Mouse (Mus musculus): ENCODE results near the gene Smco2. TPM values are rescaled to one million over a fixed set of nuclear protein-coding genes. Genes with fewer than 3 reads are reported as not detected.

Smco2 gene
- polyA plus RNA-seq, 1 experiment from 2014 or later = not detected

DNA sequence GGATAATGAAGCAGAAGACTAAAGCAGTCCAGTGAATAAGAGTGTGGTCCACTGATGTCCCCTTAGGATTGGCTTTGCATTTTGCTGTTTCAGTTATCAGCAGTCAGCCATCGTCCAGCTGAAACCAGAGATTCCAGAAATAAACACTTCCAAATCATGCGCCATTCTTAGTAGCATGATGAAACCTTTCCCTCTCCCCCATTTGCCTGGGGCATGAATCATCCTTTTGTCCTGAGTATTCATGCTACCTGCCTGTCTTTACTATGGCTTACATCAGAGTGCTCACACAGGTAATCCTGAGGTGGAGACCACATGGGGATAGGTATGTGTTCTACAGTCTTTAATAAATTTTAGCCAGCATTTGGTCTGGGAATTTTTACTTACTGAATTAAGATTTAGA is 49.7 kb downstream of the Smco2 start:
- no peak overlapping the region for H3K4me3 ChIP-seq (ENCODE audit: low read depth, low read length)
- WGBS = 97% methylated on average over 2 of the region's 2 CpGs
- ATAC-seq = no peak
- no peak overlapping the region for H3K27ac ChIP-seq (ENCODE audit: low read depth, low read length)
- H3K4me1 ChIP-seq (ENCODE audit: control insufficient read depth, insufficient read depth, low read length) = no peaks in the 10 kb centered on the region
- no peaks in the 10 kb centered on the region for H3K36me3 ChIP-seq (ENCODE audit: control insufficient read depth, insufficient read depth, low read length)
- no peak overlapping the region for H3K9ac ChIP-seq (ENCODE audit: low read length)
- no peaks in the 10 kb centered on the region for H3K27me3 ChIP-seq (replicated peaks; ENCODE audit: control insufficient read depth, insufficient read depth, low read length)
- H3K9me3 ChIP-seq (replicated peaks; ENCODE audit: control insufficient read depth, low read length) = no peaks in the 10 kb centered on the region
- no peak overlapping the region for H3K4me2 ChIP-seq (ENCODE audit: low read length)
- no peak for DNase-seq (ENCODE audit: low spot score)

DNA sequence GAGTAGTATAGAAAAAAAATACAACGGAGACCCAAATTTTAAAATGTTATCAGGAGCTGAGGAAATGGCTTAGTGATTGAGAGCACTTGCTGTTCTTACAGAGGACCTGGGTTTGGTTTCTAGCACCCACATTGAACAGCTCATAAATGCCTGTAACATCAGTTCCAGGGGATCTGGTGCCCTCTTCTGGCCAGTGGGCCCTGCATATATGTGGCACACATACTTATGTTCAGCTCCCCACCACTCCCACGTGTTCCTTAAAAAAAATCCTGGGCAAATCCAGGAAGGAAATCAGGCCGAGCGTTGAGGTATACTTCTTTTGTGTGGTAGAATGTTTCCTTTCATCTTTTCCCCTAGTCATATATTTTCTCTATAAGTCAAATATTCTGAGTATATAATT is 52.0 kb downstream of the Smco2 start:
- Histone ChIP-seq H3K9me3 (replicated peaks; ENCODE audit: control insufficient read depth, low read length) (no peaks in the 10 kb centered on the region), H3K27ac (ENCODE audit: low read depth, low read length) (no peak overlapping the region), H3K4me2 (ENCODE audit: low read length) (no peak overlapping the region), H3K36me3 (ENCODE audit: control insufficient read depth, insufficient read depth, low read length) (no peaks in the 10 kb centered on the region), H3K27me3 (replicated peaks; ENCODE audit: control insufficient read depth, insufficient read depth, low read length) (no peaks in the 10 kb centered on the region), H3K4me1 (ENCODE audit: control insufficient read depth, insufficient read depth, low read length) (peaks cover 2% of the 10 kb centered on the region; the same call in 1 of the 2 replicates), H3K9ac (ENCODE audit: low read length) (no peak overlapping the region), H3K4me3 (ENCODE audit: low read depth, low read length) (no peak overlapping the region)
- WGBS = 94% methylated on average over 4 of the region's 4 CpGs
- ATAC-seq (no peak), DNase-seq (ENCODE audit: low spot score) (no peak)

DNA sequence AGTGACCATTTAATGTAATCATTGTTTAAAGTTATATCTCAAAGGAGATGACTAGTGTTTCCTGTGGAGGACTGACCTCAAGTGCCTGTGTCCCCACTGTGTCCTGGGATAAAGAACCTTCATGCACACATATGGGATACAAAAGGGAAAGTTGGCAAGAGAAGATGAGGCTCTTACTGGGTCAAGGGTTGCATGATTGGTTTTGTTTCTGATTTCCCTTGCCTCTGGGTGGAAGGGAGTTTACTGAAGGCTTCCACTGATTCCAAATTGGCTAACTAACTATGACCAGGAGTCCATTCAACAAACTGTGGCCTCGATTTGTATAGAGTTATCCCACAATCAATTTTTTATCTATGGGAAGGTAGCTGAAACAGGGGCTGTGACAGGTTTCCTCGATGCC is 53.7 kb downstream of the Smco2 start:
- Histone ChIP-seq H3K4me3 (ENCODE audit: low read depth, low read length) (no peak overlapping the region), H3K36me3 (ENCODE audit: control insufficient read depth, insufficient read depth, low read length) (no peaks in the 10 kb centered on the region), H3K4me1 (ENCODE audit: control insufficient read depth, insufficient read depth, low read length) (peaks cover 2% of the 10 kb centered on the region; the same call in 1 of the 2 replicates), H3K27me3 (replicated peaks; ENCODE audit: control insufficient read depth, insufficient read depth, low read length) (no peaks in the 10 kb centered on the region), H3K9ac (ENCODE audit: low read length) (no peak overlapping the region), H3K27ac (ENCODE audit: low read depth, low read length) (no peak overlapping the region), H3K4me2 (ENCODE audit: low read length) (no peak overlapping the region), H3K9me3 (replicated peaks; ENCODE audit: control insufficient read depth, low read length) (no peaks in the 10 kb centered on the region)
- DNase-seq (ENCODE audit: low spot score) (no peak), ATAC-seq (no peak)
- WGBS = 86% methylated on average over 2 of the region's 2 CpGs

DNA sequence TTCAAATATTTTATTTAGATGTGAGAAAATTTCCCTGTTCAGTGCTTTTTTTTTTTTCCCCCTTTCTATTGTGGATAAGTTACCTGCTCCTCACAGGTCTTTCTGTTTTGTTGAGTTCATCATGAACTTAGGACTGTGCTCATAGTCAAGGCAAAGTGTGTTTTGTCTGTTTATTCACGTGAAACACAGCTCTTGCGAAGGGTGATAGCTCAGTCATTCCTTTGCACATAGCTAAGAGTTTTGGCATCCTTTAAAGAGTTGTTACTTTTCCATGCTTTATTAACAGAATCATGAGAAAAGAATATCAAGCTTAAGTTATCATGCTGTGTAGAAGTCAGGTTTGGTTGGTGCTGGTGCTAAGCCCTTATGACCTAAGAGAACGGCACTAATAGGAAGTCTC is 54.8 kb downstream of the Smco2 start:
- Histone ChIP-seq H3K4me1 (ENCODE audit: control insufficient read depth, insufficient read depth, low read length) (peaks cover 2% of the 10 kb centered on the region; the same call in 1 of the 2 replicates), H3K27me3 (replicated peaks; ENCODE audit: control insufficient read depth, insufficient read depth, low read length) (no peaks in the 10 kb centered on the region), H3K36me3 (ENCODE audit: control insufficient read depth, insufficient read depth, low read length) (no peaks in the 10 kb centered on the region), H3K9me3 (replicated peaks; ENCODE audit: control insufficient read depth, low read length) (no peaks in the 10 kb centered on the region), H3K4me2 (ENCODE audit: low read length) (no peak overlapping the region), H3K4me3 (ENCODE audit: low read depth, low read length) (no peak overlapping the region), H3K27ac (ENCODE audit: low read depth, low read length) (no peak overlapping the region), H3K9ac (ENCODE audit: low read length) (no peak overlapping the region)
- WGBS = 88% methylated on average over 3 of the region's 3 CpGs
- DNase-seq (ENCODE audit: low spot score) = no peak
- no peak for ATAC-seq

DNA sequence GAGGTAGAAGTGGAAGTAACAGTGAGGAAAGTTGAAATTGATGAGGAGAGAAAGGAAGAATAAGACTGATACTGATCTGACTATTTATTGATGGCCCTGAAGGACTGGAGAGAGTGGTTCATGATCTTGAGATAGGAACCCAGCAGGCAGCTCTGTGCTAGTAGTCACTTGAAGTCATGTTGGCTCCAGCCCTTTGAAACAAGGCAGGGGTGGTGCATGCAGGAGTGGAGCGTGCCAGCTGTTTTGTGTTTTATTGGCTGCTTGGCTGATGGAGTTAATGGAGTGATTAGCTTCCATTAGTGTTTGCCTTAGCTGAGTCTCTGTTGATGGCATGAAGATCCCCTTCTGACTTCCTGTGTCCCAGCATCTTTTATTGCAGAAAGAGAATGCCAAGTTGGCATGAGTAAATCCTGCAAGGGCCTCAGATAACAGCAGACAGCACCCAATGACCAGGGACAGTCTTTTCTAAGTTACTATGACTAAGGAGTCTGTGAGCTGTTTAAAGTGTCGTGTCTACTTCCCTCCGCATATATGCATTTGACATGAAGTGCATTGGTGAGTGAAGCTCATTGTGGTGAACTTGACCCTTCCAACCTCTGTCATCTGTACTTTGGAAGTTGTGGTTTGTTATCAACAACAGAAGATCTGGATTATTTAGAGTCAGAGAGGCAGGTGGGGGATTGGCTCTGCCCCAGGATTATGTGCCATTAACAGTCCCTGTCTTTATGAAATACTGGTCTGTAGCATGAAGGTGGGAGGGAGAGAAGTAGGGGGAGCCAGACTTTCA is 56.3 kb downstream of the Smco2 start:
- H3K4me3 ChIP-seq (ENCODE audit: low read depth, low read length) = no peak overlapping the region
- H3K4me2 ChIP-seq (ENCODE audit: low read length) = no peak overlapping the region
- peaks cover 2% of the 10 kb centered on the region; the same call in 1 of the 2 replicates for H3K4me1 ChIP-seq (ENCODE audit: control insufficient read depth, insufficient read depth, low read length)
- H3K27me3 ChIP-seq (replicated peaks; ENCODE audit: control insufficient read depth, insufficient read depth, low read length) = no peaks in the 10 kb centered on the region
- DNase-seq (ENCODE audit: low spot score) (no peak), ATAC-seq (no peak)
- H3K27ac ChIP-seq (ENCODE audit: low read depth, low read length) = no peak overlapping the region
- no peak overlapping the region for H3K9ac ChIP-seq (ENCODE audit: low read length)
- no peaks in the 10 kb centered on the region for H3K36me3 ChIP-seq (ENCODE audit: control insufficient read depth, insufficient read depth, low read length)
- WGBS = 85% methylated on average over 3 of the region's 3 CpGs
- H3K9me3 ChIP-seq (replicated peaks; ENCODE audit: control insufficient read depth, low read length) = no peaks in the 10 kb centered on the region

GRCm38 (mm10) chr6:146907061-146907794 is 57.3 kb downstream of the Smco2 start:
- Histone ChIP-seq H3K4me1 (ENCODE audit: control insufficient read depth, insufficient read depth, low read length) (peaks cover 2% of the 10 kb centered on the region; the same call in 1 of the 2 replicates), H3K36me3 (ENCODE audit: control insufficient read depth, insufficient read depth, low read length) (no peaks in the 10 kb centered on the region), H3K27me3 (replicated peaks; ENCODE audit: control insufficient read depth, insufficient read depth, low read length) (no peaks in the 10 kb centered on the region), H3K27ac (ENCODE audit: low read depth, low read length) (no peak overlapping the region), H3K9ac (ENCODE audit: low read length) (no peak overlapping the region), H3K9me3 (replicated peaks; ENCODE audit: control insufficient read depth, low read length) (no peaks in the 10 kb centered on the region), H3K4me2 (ENCODE audit: low read length) (no peak overlapping the region), H3K4me3 (ENCODE audit: low read depth, low read length) (no peak overlapping the region)
- WGBS = 81% methylated on average over 5 of the region's 5 CpGs
- ATAC-seq (no peak), DNase-seq (ENCODE audit: low spot score) (no peak)

GRCm38 (mm10) chr6:146907795-146908190 is 57.9 kb downstream of the Smco2 start:
- no peaks in the 10 kb centered on the region for H3K36me3 ChIP-seq (ENCODE audit: control insufficient read depth, insufficient read depth, low read length)
- WGBS = 94% methylated on average over 1 of the region's 1 CpGs

GRCm38 (mm10) chr6:146908801-146909200 is 58.9 kb downstream of the Smco2 start:
- no peak overlapping the region for H3K4me3 ChIP-seq (ENCODE audit: low read depth, low read length)
- H3K4me2 ChIP-seq (ENCODE audit: low read length) = no peak overlapping the region
- H3K36me3 ChIP-seq (ENCODE audit: control insufficient read depth, insufficient read depth, low read length) = no peaks in the 10 kb centered on the region
- no peaks in the 10 kb centered on the region for H3K27me3 ChIP-seq (replicated peaks; ENCODE audit: control insufficient read depth, insufficient read depth, low read length)
- 77% methylated on average over 2 of the region's 2 CpGs for WGBS
- no peak overlapping the region for H3K27ac ChIP-seq (ENCODE audit: low read depth, low read length)
- peaks cover 2% of the 10 kb centered on the region; the same call in 1 of the 2 replicates for H3K4me1 ChIP-seq (ENCODE audit: control insufficient read depth, insufficient read depth, low read length)
- ATAC-seq = no peak
- no peak overlapping the region for H3K9ac ChIP-seq (ENCODE audit: low read length)
- H3K9me3 ChIP-seq (replicated peaks; ENCODE audit: control insufficient read depth, low read length) = no peaks in the 10 kb centered on the region
- DNase-seq (ENCODE audit: low spot score) = no peak

More at GRCm38 (mm10) chr6:146907795-146908190, 57.9 kb downstream of the Smco2 start:
- H3K9me3 ChIP-seq (replicated peaks; ENCODE audit: control insufficient read depth, low read length) = no peaks in the 10 kb centered on the region
- DNase-seq (ENCODE audit: low spot score) = no peak
- no peak overlapping the region for H3K9ac ChIP-seq (ENCODE audit: low read length)
- H3K4me1 ChIP-seq (ENCODE audit: control insufficient read depth, insufficient read depth, low read length) = peaks cover 2% of the 10 kb centered on the region; the same call in 1 of the 2 replicates
- H3K4me3 ChIP-seq (ENCODE audit: low read depth, low read length) = no peak overlapping the region
- no peak overlapping the region for H3K4me2 ChIP-seq (ENCODE audit: low read length)
- no peak for ATAC-seq
- no peaks in the 10 kb centered on the region for H3K27me3 ChIP-seq (replicated peaks; ENCODE audit: control insufficient read depth, insufficient read depth, low read length)
- no peak overlapping the region for H3K27ac ChIP-seq (ENCODE audit: low read depth, low read length)

All from forebrain, embryonic 14.5 days (tissue).